Mouse (Mus musculus): Measurements from ENCODE around the gene Set. TPM values are rescaled to one million over a fixed set of nuclear protein-coding genes. Genes with fewer than 3 reads are reported as not detected.

The Set gene
- polyA plus RNA-seq, 1 experiment: 765 TPM

DNA sequence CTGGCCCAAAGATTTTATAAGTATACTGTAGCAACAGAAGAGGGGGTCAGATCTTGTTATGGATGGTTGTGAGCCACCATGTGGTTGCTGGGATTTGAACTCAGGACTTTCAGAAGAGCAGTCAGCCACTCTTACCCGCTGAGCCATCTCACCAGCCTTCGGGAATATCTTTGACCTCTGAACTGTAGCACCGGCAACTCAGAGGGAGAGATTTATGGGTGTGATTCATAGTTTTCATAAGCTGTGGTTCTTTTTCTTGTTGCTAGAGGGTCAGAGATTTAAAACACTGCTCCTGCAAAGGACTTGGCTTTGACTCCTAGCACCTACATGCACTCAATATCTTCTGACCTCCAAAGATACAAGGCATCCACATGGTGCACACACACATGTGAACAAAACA, 18.4 kb downstream of the Set start:
- TF ChIP-seq GATA1 (IDR thresholded peaks at IDR 0.05; ENCODE audit: low read length): no peak

- TF ChIP-seq GATA1 (IDR thresholded peaks at IDR 0.05; ENCODE audit: low read length): no peak
Observed at GRCm38 (mm10) chr2:30076439-30076838, 19.3 kb downstream of the Set start.

- TF ChIP-seq GATA1 (IDR thresholded peaks at IDR 0.05; ENCODE audit: low read length): no peak
Observed at GRCm38 (mm10) chr2:30076959-30077358, 19.8 kb downstream of the Set start.

GRCm38 (mm10) chr2:30077502-30078348, 20.5 kb downstream of the Set start, which contains the start of gene Pkn3:
Pkn3 (plus strand) TSS chr2:30077684.
- TF ChIP-seq GATA1 (IDR thresholded peaks at IDR 0.05; ENCODE audit: low read length): no peak

DNA sequence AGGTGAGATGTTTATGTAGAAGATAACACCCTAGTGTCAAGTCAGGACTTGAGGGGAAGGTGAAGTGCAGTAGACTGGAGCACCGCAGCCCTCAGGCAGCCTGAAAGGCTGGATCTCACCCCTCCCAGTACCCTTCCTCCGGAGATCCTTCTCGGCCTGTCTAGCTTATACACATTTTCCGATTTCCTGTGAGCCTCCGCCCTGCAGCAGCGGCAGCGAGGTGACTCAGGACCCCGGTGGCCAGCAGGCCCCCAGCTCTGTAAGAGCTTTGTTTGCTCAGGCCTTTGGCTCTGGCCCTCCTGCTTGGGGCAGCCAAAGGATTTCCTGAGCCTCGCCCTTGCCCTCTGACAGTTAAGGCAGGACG, 21.2 kb downstream of the Set start:
- TF ChIP-seq GATA1 (IDR thresholded peaks at IDR 0.05; ENCODE audit: low read length): no peak

- TF ChIP-seq GATA1 (IDR thresholded peaks at IDR 0.05; ENCODE audit: low read length): no peak
Observed at GRCm38 (mm10) chr2:30078760-30079159, 21.6 kb downstream of the Set start.

- no peak for TF ChIP-seq GATA1 (IDR thresholded peaks at IDR 0.05; ENCODE audit: low read length)
Observed at GRCm38 (mm10) chr2:30080181-30080800, 23.1 kb downstream of the Set start.

DNA sequence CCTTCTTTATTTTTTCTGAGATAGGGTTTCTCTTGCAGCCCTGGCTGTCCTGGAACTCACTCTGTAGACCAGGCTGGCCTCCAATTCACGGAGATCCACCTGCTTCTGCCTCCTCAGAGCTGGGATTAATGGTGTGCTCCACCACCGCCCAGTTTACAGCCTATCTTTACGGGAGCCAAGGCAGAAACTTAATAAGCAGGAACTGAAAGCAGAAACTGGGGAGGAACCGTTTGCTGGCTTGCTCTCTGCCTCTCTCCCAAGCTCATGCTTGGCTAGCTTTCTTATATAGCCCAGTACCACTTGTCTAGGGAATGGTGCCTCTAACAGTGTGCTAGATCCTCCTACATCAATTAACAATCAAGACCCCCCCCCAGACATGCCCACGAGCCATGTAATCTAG, 26.9 kb downstream of the Set start:
- no peak for TF ChIP-seq GATA1 (IDR thresholded peaks at IDR 0.05; ENCODE audit: low read length)

DNA sequence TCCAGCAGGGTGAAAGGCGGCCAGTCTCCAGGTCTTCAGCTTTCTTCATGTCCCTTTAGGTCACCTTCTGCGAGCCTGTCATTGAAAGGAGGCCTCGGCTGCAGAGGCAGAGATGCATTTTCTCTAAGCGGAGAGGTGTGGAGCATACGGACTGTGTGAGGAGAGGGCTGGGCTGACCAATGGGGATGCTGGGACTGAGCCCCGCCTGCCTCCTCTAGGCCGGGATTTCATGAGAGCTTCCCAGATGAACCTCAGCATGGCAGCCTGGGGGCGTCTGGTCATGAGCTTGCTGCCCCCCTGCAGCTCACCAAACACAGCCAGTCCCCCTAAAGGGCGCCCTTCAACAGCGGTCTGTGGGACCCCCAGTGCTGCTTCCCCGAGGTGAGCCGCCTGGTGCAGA, 27.5 kb downstream of the Set start:
- no peak for TF ChIP-seq GATA1 (IDR thresholded peaks at IDR 0.05; ENCODE audit: low read length)

- TF ChIP-seq GATA1 (IDR thresholded peaks at IDR 0.05; ENCODE audit: low read length): no peak
Observed at GRCm38 (mm10) chr2:30087310-30087709, 30.1 kb downstream of the Set start.

- TF ChIP-seq GATA1 (IDR thresholded peaks at IDR 0.05; ENCODE audit: low read length): no peak
Observed at GRCm38 (mm10) chr2:30091521-30091920, 34.3 kb downstream of the Set start.

GRCm38 (mm10) chr2:30092280-30092918, 35.2 kb downstream of the Set start:
- no peak for TF ChIP-seq GATA1 (IDR thresholded peaks at IDR 0.05; ENCODE audit: low read length)

- no peak for TF ChIP-seq GATA1 (IDR thresholded peaks at IDR 0.05; ENCODE audit: low read length)
Observed at GRCm38 (mm10) chr2:30093471-30094207, 36.5 kb downstream of the Set start, which contains the start of gene Zdhhc12. Zdhhc12 (minus strand) TSS chr2:30093648.

GRCm38 (mm10) chr2:30094208-30094588, 37.0 kb downstream of the Set start:
- TF ChIP-seq GATA1 (IDR thresholded peaks at IDR 0.05; ENCODE audit: low read length): no peak

DNA sequence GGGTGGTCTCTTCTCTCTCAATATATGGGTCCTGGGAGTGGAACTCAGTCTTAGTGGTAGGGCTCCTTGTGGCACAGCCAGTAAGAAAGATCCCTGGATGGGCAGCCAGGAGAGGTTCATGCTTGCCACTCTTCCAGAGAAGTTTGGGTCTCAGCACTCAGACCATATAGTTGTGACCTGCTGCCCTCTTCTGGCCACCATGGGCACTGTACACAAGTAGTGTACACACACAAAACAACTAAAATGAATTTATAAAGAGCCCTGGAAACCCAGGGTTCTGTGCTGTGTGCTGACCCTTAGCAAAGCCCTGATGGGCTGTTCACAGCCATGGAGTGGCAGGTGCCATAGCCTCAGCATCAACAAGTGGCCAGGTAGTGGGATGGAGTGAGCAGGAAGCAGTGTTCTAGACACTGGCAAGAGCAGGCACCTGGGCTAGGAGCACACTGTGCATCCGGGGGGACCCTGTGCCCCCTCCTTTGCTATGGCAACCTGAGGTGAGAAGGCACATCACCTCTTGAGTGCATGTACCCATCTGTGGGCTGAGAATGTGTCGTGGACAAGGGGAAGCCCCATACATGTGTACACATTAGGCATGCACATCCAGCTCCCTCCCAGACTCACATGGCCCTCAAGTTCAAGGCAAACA, 38.8 kb downstream of the Set start:
- TF ChIP-seq GATA1 (IDR thresholded peaks at IDR 0.05; ENCODE audit: low read length): no peak
